Mouse (Mus musculus) T-cell, adult 2 months (primary cell): ENCODE measurements around the gene Rsbn1l.
A peak's percentile ranks its signal among the peaks of the same experiment; 100 is the strongest.

Experiments used
- DNase-seq: peaks from one replicate; pipeline ENCODE4 v3.0.0; 2022; ENCODE audit warnings: low spot score

Rsbn1l gene

DNA sequence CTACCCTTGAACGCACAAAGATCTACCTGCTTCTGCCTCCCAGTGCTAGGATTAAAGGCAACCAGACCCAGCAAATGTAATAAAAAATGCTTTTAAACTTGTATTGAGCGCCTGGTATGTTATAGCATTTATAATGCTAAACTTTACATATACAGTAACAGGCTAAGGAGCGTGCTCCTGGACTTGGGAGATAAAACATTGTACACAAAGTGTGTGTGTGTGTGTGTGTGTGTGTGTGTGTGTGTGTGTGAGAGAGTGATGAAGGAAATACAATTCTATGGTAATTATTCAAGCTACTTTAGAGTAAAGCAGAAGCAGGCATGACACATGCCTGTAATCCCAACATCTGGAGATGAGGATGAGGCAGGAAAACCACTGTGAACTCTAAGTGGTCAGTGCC is at the start of gene Rsbn1l:
Gene Rsbn1l (minus strand): TSS at position 101 of the 400 bp plus-strand sequence.
- no peak for DNase-seq

DNA sequence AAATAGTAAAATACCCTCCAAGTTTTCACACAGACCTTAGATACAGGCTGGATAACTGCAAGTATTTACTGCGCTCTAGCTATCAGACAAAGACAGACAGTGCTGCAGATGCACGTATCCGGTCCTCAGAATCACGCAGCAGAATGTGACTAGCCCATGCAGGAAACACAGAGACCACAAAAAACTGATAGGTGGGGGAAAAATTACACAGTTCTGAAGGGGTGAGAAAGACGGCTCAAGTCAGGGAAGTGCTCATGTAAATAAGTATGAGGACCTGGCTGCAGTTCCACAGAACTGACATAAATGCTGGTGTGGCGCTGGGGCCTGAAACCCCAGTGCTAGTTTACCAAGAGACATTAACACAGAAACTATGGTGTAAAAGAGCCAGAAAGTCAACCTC is 46.5 kb upstream of the Rsbn1l start:
- peak; percentile 83 for DNase-seq

DNA sequence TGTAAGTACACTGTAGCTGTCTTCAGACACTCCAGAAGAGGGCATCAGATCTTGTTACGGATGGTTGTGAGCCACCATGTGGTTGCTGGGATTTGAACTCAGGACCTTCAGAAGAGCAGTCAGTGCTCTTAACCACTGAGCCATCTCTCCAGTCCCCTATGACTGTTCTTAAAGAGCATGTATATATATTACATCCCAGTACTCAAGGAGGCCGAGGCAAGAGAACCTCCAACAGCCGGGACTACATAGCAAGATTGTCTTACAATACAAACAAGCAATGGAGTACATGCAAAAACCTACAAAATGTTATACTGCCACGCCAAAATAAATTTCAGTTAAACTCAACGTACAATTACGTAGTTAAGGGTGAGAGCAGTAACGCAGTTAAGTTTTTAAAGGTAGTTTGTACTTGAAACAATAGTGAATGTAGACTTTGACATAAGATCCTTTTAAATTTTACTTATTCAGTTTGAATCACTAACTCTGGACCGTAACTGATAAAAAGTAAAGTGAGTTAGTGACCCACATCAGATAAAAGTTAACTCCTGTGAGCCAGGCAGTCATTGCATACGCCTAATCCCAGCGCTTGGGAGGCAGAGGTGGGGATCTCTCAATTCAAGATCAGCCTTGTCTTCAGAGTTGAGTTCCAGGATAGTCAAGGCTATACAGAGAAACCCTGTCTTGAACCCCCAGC is 45.6 kb upstream of the Rsbn1l start:
- no peak for DNase-seq

DNA sequence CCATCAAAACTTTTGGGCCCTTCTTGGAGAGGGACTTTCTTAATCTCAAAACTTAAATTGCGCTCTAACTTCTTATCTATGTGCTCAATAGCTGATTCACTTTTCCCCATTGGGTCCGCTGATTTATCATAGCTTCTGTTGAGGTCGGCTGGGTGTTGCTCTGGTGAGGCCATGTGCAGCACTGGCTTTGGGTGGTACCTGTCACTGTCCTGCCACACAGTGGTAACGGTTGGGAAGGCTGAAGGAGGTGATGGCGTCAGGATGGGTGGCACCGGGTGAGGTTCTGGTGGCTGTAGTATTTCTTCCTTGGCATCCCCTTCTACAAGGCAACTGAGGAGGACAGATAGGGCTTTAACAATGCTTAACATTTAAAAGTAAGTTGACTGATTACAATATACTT is 42.2 kb upstream of the Rsbn1l start:
- DNase-seq: no peak

DNA sequence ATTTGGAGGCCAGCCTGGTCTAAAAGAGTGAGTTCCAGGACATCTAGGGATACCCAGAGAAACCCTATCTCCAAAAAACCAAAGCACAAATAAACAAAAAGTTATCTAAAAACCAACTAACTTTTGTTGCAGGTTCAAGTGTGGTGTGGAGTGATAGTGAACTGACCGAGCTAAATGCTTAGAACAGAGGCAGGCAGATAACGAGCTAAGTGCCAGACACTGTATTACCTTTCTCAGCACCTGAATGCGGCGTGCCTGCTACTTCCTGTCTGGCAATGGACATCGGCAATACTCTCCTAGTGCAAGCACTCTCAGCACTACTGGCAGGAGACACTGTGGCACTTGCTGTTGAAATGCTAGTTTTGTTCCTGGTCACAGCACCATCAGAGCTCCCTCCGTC is 41.4 kb upstream of the Rsbn1l start:
- DNase-seq: no peak

DNA sequence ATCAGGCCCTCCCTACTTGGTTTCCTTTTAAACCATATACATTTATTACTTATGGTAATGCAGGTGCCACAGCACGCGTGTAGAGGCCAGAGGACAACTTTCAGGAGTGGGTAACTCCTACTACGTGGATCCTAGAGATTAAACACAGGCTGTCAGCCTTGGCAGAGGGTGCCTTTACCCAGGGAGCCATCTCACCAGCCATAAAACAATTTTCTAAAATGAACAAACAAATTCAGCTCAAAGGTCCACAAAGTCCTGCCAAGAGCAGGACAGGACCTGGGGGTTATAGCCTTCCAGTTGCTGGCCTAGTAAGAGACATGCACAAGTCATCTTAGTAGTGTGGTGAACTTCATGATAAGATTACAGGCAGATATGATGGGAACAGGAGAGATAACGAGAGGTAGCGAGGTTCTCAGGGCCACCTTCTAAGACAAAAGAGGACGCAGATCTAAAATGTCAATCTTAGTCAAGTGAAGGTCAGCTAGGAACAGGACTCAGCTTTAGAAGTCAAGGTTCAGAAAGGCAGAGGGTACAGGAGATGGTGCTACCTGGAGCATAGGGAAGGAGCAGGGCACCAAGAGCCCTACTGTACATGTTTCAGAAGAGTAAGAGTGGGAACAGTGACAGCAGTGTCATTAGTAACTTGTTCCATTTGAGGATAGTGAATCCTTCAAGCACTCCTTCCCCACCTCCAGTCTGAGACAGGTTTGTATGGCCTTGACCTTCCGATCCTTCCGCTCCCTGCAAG is 34.0 kb upstream of the Rsbn1l start:
- DNase-seq: no peak

DNA sequence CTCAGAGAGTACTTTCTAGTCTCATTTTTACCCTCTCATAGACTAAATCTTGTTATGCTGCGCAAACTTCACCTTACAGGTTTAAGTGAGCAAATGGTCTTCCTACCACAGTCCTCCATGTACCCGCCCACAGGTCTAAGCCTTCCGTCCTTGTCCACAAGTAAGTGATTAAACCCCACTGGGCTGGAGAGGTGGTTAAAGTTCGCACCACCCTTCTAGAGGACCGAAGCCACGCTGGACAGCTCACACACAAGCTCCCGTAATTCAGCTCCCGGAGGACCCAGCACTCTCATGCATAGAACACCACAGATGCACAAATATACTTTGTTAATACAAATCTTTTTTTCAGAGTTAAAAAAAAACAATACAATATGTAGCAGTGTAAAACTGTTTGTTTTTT is 30.1 kb upstream of the Rsbn1l start:
- no peak for DNase-seq

DNA sequence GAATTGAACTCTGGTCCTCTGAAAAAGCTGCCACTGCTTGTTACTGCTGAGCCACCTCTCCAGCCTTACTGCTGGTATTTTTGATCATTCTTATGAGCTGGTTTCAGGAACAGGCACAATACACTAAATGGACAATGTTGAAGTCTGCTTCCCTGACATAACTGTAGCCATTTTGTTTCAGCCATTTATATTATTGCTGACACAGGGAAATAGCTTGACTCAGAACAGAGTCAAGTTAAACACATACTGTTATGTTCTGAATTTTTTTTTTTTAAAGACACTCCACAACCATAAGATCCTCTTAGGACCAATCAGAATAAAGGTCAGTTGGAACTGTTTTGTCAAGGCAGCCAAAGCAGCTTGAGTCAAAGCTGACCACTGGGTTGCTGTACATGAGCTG is 27.3 kb upstream of the Rsbn1l start:
- no peak for DNase-seq

DNA sequence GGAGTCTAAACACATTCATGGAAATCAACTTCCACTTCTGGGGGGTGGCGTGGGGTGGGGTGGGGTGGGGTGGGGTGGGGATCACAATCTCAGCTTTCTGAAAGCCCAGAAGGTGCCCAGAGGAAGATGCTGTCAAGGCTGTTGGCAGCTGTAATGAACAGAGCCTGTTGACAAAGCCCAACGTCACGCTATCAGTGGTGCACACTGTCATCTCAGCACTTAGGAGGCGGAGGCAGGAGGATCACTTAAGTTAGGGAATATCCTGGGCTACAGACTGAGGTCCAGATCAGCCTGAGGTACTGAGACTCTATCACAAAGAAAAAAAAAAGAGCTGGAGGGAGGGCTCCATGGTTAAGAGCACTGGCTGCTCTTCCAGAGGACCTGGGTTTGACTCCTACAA is 18.5 kb upstream of the Rsbn1l start:
- no peak for DNase-seq

DNA sequence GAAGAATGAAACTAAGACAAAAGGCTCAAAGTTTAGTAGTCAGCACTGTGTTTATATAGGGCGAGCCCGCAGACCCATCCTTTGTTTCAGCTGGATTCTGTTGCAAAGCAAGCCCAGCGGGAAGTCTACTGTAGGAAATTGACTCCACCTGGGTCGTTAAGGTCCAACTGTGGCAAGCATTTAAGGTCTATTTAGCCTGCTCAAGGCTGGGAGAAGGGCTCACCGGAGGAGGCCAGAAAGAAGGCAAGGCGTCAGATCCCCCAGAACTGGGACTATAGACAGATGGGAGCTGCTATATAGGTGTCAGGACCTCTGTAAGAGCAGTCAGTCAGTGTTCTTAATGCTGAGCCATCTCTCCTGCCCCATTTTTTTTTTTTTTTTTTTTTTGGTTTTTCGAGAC is 17.8 kb upstream of the Rsbn1l start:
- no peak for DNase-seq

DNA sequence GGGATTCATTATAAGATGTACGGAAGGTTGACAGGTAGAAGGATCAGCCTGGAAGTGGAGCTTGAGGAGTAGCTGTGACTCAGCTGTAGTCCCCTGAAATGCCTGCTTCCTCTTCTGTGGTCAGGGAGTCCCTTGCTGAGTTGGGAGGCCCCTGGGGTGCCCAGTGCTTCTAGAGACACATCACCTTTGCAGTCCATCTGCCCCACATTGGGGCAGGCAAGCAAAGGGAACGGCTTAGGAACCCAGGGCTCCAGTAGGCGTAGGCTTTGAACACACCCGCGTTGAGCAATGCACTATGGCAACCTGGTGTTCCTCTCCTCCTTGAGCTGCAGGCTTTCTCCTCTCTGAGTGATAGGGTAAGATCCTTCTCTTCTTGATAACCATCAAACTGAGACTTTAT is 16.9 kb upstream of the Rsbn1l start:
- DNase-seq: no peak

DNA sequence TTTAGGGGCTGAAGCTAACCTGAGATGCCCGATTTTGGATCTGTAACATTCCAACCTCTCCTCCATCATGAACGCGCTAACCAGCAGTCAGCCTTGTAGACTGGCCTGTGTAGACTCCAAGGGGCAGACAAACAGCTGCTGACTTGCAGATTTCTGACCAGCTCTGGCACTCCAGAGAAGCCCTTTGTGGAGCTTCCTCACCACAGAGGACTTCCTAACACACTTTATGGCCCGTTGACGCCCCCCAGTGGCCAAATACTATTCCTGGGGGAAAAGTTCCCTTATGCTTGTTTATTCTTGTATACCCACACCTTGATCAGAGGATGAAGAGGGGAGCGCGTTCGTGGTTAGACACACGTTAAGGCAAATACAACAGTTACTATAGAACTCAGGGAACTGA is 12.8 kb upstream of the Rsbn1l start:
- DNase-seq: peak; percentile 72

DNA sequence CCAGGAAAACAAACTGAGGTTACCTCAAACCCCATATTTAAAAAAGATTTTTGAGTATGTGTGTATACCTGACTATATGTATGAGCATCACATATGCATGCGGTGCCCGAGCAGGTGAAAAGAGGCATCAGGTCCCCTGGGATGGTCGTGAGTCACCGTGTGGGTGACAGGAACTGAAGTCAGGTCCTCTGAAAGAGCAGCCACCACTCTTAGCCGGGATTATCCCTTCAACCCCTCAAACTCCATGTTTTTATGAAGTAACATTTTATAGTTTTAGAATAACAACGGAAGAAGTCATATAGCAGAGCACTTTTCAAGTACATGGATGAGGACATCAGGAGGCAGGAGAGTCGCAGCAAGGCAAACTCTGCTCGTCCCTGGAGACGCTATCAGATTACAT is 12.3 kb upstream of the Rsbn1l start:
- DNase-seq: no peak

DNA sequence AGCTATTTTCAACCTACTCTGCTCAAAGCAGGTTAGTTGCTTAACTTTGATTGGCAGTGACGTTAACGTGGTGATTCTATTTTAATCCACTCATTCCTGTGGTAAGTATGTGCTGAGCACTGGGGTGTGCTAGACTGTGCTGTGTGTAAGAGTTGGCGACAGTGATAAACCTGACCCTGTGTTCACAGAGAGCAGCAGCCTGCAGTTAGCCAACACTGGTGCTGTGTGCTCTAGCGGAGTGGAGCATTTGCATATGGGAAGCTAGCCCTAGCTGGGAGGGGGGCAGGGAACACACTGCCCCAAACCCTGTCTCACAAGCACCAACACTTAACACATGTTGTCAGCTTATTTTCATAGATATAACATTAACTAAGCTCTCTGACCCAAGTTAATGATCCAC is 11.7 kb upstream of the Rsbn1l start:
- no peak for DNase-seq

DNA sequence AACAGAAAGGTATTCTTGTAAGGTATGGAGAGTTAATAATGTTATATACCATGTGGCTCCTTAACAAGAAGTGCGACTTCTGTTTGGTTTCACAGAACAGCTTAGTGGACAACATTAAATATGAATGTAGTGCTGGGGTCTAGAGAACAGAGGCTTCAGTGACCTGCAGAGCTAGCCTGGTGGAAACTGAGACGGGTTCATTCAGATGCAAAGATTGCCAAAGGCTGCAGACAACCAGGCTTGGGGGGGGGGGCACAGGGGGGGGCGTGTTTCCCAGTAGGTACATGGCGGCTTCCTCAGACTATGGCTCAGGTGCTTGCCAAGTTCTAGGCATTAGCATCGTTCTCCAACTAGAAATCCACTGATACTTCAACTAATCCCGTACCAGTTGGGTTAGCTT is 8.2 kb upstream of the Rsbn1l start:
- DNase-seq: no peak

DNA sequence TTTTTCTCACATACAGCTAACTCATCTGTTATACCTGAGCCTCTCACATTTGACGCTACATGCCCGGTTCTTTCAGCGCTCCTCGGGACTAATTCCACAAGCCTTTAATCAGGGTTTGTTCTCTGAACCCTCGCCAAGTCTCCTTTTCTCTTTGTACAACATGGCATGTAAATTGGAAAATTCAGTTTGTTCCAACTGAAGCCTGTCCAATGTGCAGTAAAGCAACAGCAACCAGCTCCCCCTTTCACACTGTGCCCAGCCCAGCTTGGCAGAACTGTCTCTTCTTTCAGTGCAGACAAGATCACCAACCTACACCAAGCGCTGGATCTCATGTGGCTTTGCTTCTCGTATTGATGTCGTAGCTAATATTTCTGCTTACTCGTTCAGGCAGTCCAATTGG is 7.1 kb upstream of the Rsbn1l start:
- DNase-seq: no peak

DNA sequence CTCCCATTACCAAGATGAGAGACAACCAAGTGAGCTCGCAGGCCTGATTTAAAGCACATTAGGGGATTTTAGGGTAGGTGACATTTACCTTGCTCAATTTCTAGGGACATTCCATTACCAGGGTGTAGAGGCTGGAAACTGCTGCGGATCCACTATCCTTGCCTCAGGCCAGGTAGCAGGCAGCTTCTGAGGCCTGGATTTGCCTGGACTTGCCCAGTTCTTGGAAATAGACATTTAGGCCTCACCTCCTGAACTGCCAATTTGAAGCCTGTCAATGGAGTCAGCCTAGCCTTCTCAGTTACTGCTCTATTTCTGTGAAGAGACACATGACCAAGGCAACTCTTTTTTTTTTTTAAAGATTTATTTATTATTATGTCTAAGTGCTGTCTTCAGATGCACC is 4.7 kb upstream of the Rsbn1l start:
- DNase-seq: no peak

DNA sequence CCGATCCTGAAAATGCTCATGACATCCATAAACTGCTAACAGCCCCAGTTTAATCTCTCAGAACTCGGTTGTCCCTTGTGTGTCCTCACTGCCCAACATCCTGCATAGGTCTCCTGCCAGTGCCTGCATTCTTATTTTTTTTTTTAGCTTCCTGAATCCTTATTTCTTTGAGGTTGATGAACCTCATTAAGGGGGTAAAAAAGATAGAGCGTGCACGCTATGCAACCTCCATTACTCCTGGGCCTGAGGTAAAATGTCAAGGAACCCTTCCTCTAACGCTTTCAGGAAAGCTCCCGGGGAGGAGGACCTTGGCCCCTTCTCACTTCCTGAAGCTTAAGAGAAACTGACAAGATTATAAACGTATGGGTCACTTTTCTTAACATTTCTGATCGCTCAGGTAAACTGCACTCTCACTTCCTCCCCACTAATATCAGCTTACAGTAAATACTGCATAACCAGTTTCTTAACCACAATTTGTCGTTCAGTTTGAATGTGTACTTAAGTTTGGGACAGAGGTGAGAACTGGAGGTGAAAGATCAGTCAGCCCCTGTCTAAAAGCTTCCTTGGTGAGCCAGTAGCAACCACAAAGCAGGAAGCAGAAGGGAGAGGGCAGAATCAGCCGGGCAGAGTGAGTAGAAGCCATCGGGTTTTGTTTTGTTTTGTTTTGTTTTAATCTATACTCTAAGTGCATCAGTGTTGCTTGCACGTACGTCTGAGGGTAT is 923 bp downstream of the Rsbn1l start:
- DNase-seq: peak; percentile 73

DNA sequence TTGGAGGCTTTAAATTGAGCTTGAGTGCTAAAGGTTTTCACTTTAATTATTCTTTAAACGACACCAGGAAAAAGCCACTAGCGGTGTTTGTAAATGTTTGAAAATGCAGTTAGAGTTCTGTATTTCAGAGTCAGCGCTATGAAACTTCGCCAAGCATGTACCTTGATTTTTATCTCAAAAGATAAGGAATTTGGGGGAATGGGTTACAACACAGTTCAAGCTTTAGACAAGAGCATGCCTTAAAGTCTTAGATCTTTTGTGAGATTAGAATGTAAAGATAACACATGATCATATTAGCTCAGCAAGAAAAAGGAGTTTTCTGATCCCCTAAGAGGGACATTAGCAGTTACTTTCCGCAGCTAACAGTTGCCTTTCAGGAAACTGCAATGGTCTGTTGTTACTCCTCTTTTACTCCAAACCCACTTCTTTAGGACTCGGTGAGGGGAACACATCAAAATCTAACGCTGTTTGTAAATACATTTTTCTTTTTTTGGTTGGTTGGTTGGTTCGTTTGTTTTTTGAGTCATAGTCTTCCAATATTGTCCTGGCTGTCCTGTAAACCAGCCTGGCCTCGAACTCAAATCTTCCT is 3.8 kb downstream of the Rsbn1l start:
- DNase-seq: no peak

DNA sequence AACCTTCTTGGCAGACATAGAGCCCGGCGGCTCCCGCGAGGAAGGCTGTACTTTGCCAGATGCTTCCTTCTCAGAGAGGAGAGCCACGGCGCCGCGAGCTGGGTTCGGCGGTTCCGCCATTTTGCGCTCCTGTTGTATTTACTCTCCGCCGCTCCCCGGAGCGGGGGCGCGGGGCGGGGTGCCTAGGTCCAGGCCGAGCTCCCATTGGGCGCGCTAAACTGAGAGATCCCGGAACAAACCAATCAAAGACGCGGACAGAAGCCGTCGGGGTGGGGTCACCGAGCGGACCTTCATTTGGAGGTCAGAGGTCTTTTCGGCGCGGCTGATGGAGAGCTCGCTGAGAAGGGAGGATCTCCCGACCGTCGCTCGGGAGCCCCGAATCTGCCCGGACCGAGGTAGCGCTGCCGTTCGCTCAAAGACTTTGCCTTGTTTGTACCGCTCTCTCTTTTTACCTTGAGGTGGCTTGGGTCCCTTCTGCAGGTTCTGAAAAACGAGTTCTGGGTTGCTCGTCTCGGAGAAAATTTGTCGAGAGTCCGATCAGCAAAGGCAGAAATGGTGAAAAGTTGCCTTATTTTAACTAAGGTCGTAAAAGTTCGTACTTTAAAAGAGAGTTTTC is 4.4 kb downstream of the Rsbn1l start:
- peak; percentile 93 for DNase-seq

DNA sequence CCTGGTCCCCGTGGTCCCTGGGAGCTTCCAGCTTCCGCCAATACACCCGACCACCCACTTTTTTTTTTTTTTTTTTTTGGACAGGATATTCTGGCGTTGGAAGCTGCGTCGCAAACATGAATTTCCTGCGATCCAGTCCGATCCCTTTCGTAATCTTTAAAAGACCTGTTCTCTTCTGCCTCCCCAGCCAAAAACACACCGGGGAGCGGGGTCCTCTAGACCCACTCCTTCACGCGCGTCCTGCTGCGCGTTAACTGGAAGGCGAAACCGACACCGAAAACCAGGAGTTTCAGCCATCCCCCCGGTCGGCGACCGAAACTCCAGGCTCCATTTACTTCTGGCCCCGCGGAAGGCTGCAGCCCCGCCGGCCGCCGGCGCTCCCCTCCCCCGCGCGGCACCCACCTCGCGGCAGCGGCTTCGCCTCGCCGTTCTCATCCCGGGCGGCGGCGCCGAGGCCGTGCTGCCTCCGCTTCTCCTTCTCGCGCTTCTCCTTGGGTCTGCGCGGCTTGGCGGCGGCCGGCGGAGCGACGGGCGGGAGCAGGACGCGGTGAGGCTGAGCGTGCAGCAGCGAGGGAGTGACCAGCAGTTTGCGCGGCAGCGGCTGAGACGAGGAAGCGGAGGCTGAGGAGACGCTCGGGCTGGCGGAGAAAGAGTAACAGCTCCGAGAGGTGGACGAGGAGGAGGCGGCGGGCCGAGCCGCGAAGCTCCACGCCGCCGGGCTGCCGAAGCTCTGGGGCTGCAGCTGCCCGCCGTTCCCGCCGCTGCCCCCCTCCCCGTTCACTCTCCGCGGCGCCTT is 5.1 kb downstream of the Rsbn1l start:
- peak; percentile 38 for DNase-seq

DNA sequence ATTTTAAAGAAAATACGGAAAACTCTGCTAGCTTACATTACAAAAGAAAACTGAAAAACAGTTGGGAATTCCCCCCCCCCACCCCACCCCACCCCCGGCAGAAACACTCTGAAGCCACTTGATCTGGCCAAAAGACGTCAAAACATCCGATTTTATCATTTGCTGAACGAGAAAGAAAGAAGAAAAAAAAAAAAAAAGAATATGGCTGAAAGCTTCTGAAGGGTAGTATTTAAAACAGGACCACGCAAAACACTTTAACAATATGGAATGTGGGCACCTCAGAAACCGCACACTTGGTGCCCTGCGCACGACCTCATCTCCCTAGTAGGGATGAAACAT is 5.7 kb downstream of the Rsbn1l start:
- DNase-seq: peak; percentile 18
